Mouse (Mus musculus) urinary bladder, adult 2 months (tissue): Measurements from ENCODE around the gene Snx10. TPM values are rescaled to one million over a fixed set of nuclear protein-coding genes. Genes with fewer than 3 reads are reported as not detected.
A peak's percentile ranks its signal among the peaks of the same experiment; 100 is the strongest.

ENCODE experiments used
- DNase-seq: peaks from one replicate; pipeline ENCODE4 v3.0.0; 2022; ENCODE audit warnings: low spot score
- polyA plus RNA-seq: library from polyadenylated mRNA; depleted of rRNA; stranded (reverse); fragments of >200 nt; gene quantifications from 2 replicates; pipeline ENCODE4 v1.2.3, GENCODE M21; 2012

Snx10 gene
- polyA plus RNA-seq, 1 experiment: 12.3 TPM

GRCm38 (mm10) chr6:51533467-51534200 is 9.9 kb downstream of the Snx10 start:
- DNase-seq: no peak

- DNase-seq: no peak
Observed at GRCm38 (mm10) chr6:51535571-51535970, 11.9 kb downstream of the Snx10 start.

GRCm38 (mm10) chr6:51540525-51540924 is 16.8 kb downstream of the Snx10 start:
- no peak for DNase-seq

GRCm38 (mm10) chr6:51541422-51541821 is 17.7 kb downstream of the Snx10 start:
- DNase-seq: no peak

GRCm38 (mm10) chr6:51542147-51542546 is 18.4 kb downstream of the Snx10 start:
- no peak for DNase-seq

- no peak for DNase-seq
Observed at GRCm38 (mm10) chr6:51543639-51544117, 20.0 kb downstream of the Snx10 start.

- no peak for DNase-seq
Observed at GRCm38 (mm10) chr6:51544118-51544681, 20.5 kb downstream of the Snx10 start.

GRCm38 (mm10) chr6:51545219-51545859 is 21.6 kb downstream of the Snx10 start:
- no peak for DNase-seq

- DNase-seq: no peak
Observed at GRCm38 (mm10) chr6:51546085-51546484, 22.4 kb downstream of the Snx10 start.

- no peak for DNase-seq
Observed at GRCm38 (mm10) chr6:51548757-51549156, 25.1 kb downstream of the Snx10 start.

- no peak for DNase-seq
Observed at GRCm38 (mm10) chr6:51551267-51551802, 27.6 kb downstream of the Snx10 start.

- DNase-seq: no peak
Observed at GRCm38 (mm10) chr6:51556562-51556961, 32.9 kb downstream of the Snx10 start.

- DNase-seq: no peak
Observed at GRCm38 (mm10) chr6:51558311-51558710, 34.6 kb downstream of the Snx10 start.

GRCm38 (mm10) chr6:51566771-51567680 is 43.3 kb downstream of the Snx10 start:
- DNase-seq: no peak

- no peak for DNase-seq
Observed at GRCm38 (mm10) chr6:51569086-51569485, 45.4 kb downstream of the Snx10 start.

- DNase-seq: no peak
Observed at GRCm38 (mm10) chr6:51573136-51573535, 49.4 kb downstream of the Snx10 start.

- DNase-seq: no peak
Observed at GRCm38 (mm10) chr6:51574132-51574531, 50.4 kb downstream of the Snx10 start.

GRCm38 (mm10) chr6:51578415-51578814 is 54.7 kb downstream of the Snx10 start:
- DNase-seq: no peak

GRCm38 (mm10) chr6:51580040-51580680 is 56.5 kb downstream of the Snx10 start:
- peak; percentile 77 for DNase-seq

GRCm38 (mm10) chr6:51581418-51581817 is 57.7 kb downstream of the Snx10 start:
- DNase-seq: no peak

- no peak for DNase-seq
Observed at GRCm38 (mm10) chr6:51582051-51582450, 58.4 kb downstream of the Snx10 start.
